ENCODE assay signal across 20 mouse cellular contexts in genomic region chr19:59404082-59404481, GRCm38 (mm10). TPM values are rescaled to one million over a fixed set of nuclear protein-coding genes. Genes with fewer than 3 reads are reported as not detected.
A peak's percentile ranks its signal among the peaks of the same experiment; 100 is the strongest.
DNase-seq lines count a peak whose midpoint lies in the region; ATAC-seq and TF ChIP-seq lines count a peak whose summit lies in the region.
"Had no signal": no experiment of that assay in that cellular context is flagged by ENCODE, and none has a peak within 500 bp of the region (broad histone marks: within the 10 kb centered on the region; RNA-seq: fewer than 3 reads in every experiment).

No protein-coding gene starts in this region.

- 0 out of 4 replicates have a peak overlapping the region, but pooled peaks of 1 of the 2 experiments have one; percentile 12 for H3K4me3 ChIP-seq in MEL (ENCODE audit: control insufficient read depth in 1 of 2, insufficient read depth in 1 of 2, low read depth in 2 of 2, low read length in 2 of 2)
- no peak overlapping the region for H3K4me3 ChIP-seq in intestine, embryonic 16.5 days (ENCODE audit: low read length)

- TF ChIP-seq RAD21 in MEL (IDR thresholded peaks at IDR 0.05; ENCODE audit: low read depth, low read length): no peak

- H3K4me2 ChIP-seq in intestine, embryonic 16.5 days (ENCODE audit: low read depth, low read length): no peak overlapping the region

- H3K27me3 ChIP-seq in MEL (ENCODE audit: control insufficient read depth in 1 of 2, insufficient read depth in 2 of 2, low read length in 2 of 2): no peaks in the 10 kb centered on the region
- H3K27me3 ChIP-seq in intestine, embryonic 16.5 days (replicated peaks; ENCODE audit: control insufficient read depth, insufficient read depth, low read length): peaks cover 4% of the 10 kb centered on the region; the same call in 1 of the 2 replicates
- H3K27me3 ChIP-seq: Patski had no signal

- H3K79me2 ChIP-seq in MEL (ENCODE audit: control insufficient read depth, insufficient read depth, low read length, poor library complexity): peaks cover 25% of the 10 kb centered on the region

- peak; percentile 66 for DNase-seq in MEL (ENCODE audit: low read depth, low spot score)
- DNase-seq: adrenal gland, adult 2 months; adrenal gland, adult 8-10 months; adrenal gland, postnatal 10 days; adrenal gland, postnatal 14 days; adrenal gland, postnatal 25 days; adrenal gland, postnatal 36 days; B cell, adult 2 months; cerebellum, adult 11 months; cerebellum, adult 11-12 months; cerebellum, adult 18-20 months; cerebellum, adult 2 months; cerebellum, adult 8-10 months had no signal

- H3K4me1 ChIP-seq in MEL (ENCODE audit: control insufficient read depth in 1 of 2, insufficient read depth in 2 of 2, low read length in 2 of 2): peaks cover 24 to 77% of the 10 kb centered on the region in 2 experiments
- H3K4me1 ChIP-seq in intestine, embryonic 16.5 days (ENCODE audit: control insufficient read depth, insufficient read depth, low read length): peaks cover 3% of the 10 kb centered on the region; the same call in 1 of the 2 replicates

- 96% methylated on average over 2 of the region's 2 CpGs for WGBS in intestine, embryonic 16.5 days

- no peak for ATAC-seq in intestine, embryonic 16.5 days
- ATAC-seq: activated CD4-positive, CD25-positive, alpha-beta regulatory T cell, adult 4 months; CD4-positive, CD25-positive, alpha-beta regulatory T cell, adult 4 months; Patski had no signal

- H3K27ac ChIP-seq in MEL (ENCODE audit: control insufficient read depth, low read depth, low read length): peak overlapping the region; percentile 97
- H3K27ac ChIP-seq in intestine, embryonic 16.5 days (ENCODE audit: low read length): no peak overlapping the region

- TF ChIP-seq CTCF in MEL (IDR thresholded peaks at IDR 0.05 in 2 of 3, conservative IDR thresholded peaks at IDR 0.05 in 1 of 3; ENCODE audit: control insufficient read depth in 1 of 3, insufficient read depth in 1 of 3, low read depth in 2 of 3, low read length in 3 of 3, poor library complexity in 1 of 3, severe bottlenecking in 1 of 3): no peak

- peak overlapping the region; percentile 61 for H3K9ac ChIP-seq in MEL (ENCODE audit: control insufficient read depth, low read depth, low read length, poor library complexity, severe bottlenecking)
- H3K9ac ChIP-seq in intestine, embryonic 16.5 days (ENCODE audit: low read depth, low read length): no peak overlapping the region

- H3K9me3 ChIP-seq in MEL (replicated peaks; ENCODE audit: insufficient read depth, low read length): no peaks in the 10 kb centered on the region
- H3K9me3 ChIP-seq in intestine, embryonic 16.5 days (ENCODE audit: control insufficient read depth, low read length): no peaks in the 10 kb centered on the region
- H3K9me3 ChIP-seq: G1E had no signal

- peak in 1 of 2 experiments; percentile 38; a peak in 1 of 4 replicates for TF ChIP-seq POLR2A in MEL (IDR thresholded peaks at IDR 0.05; ENCODE audit: control insufficient read depth in 1 of 2, insufficient read depth in 1 of 2, low read depth in 1 of 2, low read length in 2 of 2, poor library complexity in 1 of 2)

- peak; percentile 4 to 61; a peak in 1 of 4 replicates for TF ChIP-seq EP300 in MEL (IDR thresholded peaks at IDR 0.05; ENCODE audit: low read depth in 1 of 2, low read length in 2 of 2)

- H3K36me3 ChIP-seq in MEL (ENCODE audit: control insufficient read depth in 1 of 2, insufficient read depth in 2 of 2, low read length in 2 of 2): peaks cover 0 to 53% of the 10 kb centered on the region in 2 experiments; a peak in 2 of 4 replicates
- H3K36me3 ChIP-seq in intestine, embryonic 16.5 days (ENCODE audit: control insufficient read depth, insufficient read depth, low read length): no peaks in the 10 kb centered on the region

TF ChIP-seq in MEL, 35 proteins besides CTCF, POLR2A, EP300 and RAD21:
- TF ChIP-seq MAX (IDR thresholded peaks at IDR 0.05; ENCODE audit: low read length): peak; percentile 85
- peak; percentile 75; the same call in 1 of the 2 replicates for TF ChIP-seq MYC (IDR thresholded peaks at IDR 0.05; ENCODE audit: low read depth, low read length)
- no peak for TF ChIP-seq ZMIZ1 (IDR thresholded peaks at IDR 0.05; ENCODE audit: low read depth, low read length)
- 0 out of 2 replicates have a peak, but pooled peaks have one; percentile 21 for TF ChIP-seq TCF12 (IDR thresholded peaks at IDR 0.05; ENCODE audit: low read depth, low read length)
- TF ChIP-seq HCFC1 (IDR thresholded peaks at IDR 0.05; ENCODE audit: low read depth, low read length): no peak; the same call in 1 of the 2 replicates
- TF ChIP-seq ZNF384 (IDR thresholded peaks at IDR 0.05; ENCODE audit: low read depth, low read length): no peak
- no peak for TF ChIP-seq E2F4 (IDR thresholded peaks at IDR 0.05; ENCODE audit: borderline replicate concordance, low read depth, low read length)
- peak; percentile 54; the same call in 1 of the 2 replicates for TF ChIP-seq GATA1 (IDR thresholded peaks at IDR 0.05; ENCODE audit: low read depth, low read length)
- TF ChIP-seq ETS1 (IDR thresholded peaks at IDR 0.05; ENCODE audit: low read depth, low read length): peak; percentile 10; the same call in 1 of the 2 replicates
- no peak for TF ChIP-seq ZC3H11A (IDR thresholded peaks at IDR 0.05; ENCODE audit: low read depth, low read length)
- no peak for TF ChIP-seq SMC3 (IDR thresholded peaks at IDR 0.05; ENCODE audit: low read depth, low read length)
- no peak for TF ChIP-seq MXI1 (IDR thresholded peaks at IDR 0.05; ENCODE audit: low read depth, low read length)
- 0 out of 2 replicates have a peak, but pooled peaks have one; percentile 1 for TF ChIP-seq NELFE (IDR thresholded peaks at IDR 0.05; ENCODE audit: low read depth, low read length)

RNA-seq across cellular contexts. Expression of gene Emx2, which starts 54.1 kb away (rescaled TPM):
- 0.07 and 0.08 TPM in 2 replicates for total RNA-seq in MEL (2012; rRNA removed)
- not detected for polyA plus RNA-seq in MEL (2012; ENCODE audit: insufficient read depth in 1 of 2, insufficient read length in 2 of 2, low read depth in 1 of 2, low replicate concordance in 2 of 2, missing spikeins in 1 of 2)
- polyA plus RNA-seq in intestine, embryonic 16.5 days (2015; fragmentation: Nextera tagmentation; extraction: Ambion mirVana): not detected in 2 replicates
- total RNA-seq: adrenal gland, postnatal 14 days; adrenal gland, postnatal 25 days; CH12.LX had no signal
- polyA plus RNA-seq: activated CD4-positive, CD25-positive, alpha-beta regulatory T cell, adult 4 months; C2C12; CD4-positive, CD25-positive, alpha-beta regulatory T cell, adult 4 months; G1E had no signal

RNA-seq across cellular contexts. Expression of gene Pdzd8, which starts 58.5 kb away (rescaled TPM):
- total RNA-seq in MEL (2012; rRNA removed): 49.8 and 52.1 TPM in 2 replicates
- polyA plus RNA-seq in MEL (2012; ENCODE audit: insufficient read depth in 1 of 2, insufficient read length in 2 of 2, low read depth in 1 of 2, low replicate concordance in 2 of 2, missing spikeins in 1 of 2): 100 to 1,000 TPM in 1 of 2 experiments, 10 to 100 TPM in 1; 46.4 to 137 TPM
- 5.9 and 6.9 TPM in 2 replicates for polyA plus RNA-seq in intestine, embryonic 16.5 days (2015; fragmentation: Nextera tagmentation; extraction: Ambion mirVana)
